Mouse (Mus musculus) embryo, embryonic 10 days (tissue): Measurements from ENCODE around the gene Evi2b.

Experiments
- DNase-seq: peaks from one replicate; pipeline ENCODE4 v3.0.0-alpha.2; 2015; ENCODE audit warnings: low spot score

Gene Evi2b

DNA sequence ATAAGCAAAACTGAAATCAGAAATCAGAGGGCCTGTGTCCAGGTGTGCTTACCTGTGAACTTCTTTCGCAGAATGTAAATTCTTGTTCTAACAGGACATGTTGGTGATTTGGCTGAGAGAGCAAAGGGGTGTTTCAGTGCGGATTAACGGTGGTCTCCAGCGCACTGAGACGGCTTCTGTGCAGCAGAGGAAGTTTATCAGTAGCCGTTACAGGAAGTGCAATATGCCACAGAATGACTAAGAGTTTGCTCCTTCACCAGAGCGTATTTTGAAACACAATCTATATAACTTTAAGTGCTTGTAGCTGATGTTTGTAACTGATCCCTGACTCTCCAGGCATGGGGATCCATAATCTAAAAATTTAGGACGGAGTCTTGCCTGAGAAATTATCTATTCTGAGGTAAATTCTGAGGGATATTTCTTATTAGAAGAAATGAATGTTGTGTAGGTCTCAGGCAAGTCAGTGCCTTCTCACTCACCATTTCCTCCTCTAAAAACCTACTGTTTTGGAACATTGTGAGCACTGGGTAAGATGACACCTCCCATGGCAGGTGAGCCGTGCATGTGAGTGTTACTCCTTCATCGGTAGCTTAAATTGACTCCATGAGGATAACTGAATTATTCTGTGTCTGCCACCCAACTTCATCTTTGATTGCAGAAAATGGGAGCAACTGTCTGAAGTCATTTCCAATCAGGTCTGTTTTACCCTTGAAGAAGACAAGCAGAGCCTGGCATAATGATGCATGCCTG is at the start of gene Evi2b:
Gene Evi2b (minus strand): TSS at position 203 of the 750 bp plus-strand sequence.
- DNase-seq = no peak

DNA sequence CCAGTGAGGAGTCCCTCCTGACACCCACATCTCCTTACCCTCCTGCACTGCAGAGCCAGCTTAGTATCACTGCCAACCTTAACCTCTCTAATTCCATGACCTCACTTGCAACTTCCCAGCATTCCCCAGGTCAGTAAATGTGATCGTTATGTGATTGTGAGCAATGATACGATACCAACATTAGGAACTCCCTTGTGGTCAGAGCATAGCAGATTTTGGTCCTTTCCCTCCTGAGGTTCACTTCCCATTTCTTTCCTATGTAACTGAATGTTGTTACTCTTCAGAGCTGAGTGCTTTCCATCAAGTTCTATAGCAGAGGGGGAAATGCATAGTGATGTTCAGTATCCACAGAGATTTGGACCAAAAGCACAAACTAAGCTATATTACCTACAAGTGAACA is 46.8 kb upstream of the Evi2b start:
- no peak for DNase-seq

DNA sequence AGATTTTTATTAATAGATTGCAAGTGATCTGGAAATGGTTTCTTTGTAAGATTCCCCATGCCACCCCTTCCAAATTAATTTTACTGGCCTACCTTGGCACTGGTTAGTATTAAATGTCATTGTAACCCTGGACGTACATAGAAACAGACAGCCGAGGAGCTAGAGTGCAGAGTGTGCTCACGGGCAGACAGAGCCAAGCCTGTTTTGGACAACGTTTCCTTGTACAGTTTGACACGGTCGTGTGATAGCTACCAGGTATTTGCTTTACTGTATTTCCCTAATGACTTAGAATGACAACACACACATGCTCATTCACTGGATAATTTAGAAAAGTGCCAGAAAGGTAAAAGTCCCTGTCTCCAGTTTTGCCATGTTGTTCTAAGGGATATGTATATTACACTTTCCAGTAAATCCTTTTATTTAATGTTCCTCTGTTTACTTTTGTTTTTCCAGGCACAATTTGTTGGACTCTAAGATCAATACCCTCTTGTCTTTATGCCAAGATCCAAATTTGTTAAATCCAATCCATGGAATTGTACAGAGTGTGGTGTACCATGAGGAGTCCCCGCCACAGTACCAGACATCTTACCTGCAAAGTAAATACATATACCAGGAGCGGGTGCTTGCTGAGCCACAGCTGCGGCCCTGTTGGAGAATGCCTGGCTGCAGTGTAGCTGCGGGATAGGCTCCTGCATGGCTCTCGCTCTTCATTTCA is 44.8 kb upstream of the Evi2b start:
- DNase-seq = no peak

DNA sequence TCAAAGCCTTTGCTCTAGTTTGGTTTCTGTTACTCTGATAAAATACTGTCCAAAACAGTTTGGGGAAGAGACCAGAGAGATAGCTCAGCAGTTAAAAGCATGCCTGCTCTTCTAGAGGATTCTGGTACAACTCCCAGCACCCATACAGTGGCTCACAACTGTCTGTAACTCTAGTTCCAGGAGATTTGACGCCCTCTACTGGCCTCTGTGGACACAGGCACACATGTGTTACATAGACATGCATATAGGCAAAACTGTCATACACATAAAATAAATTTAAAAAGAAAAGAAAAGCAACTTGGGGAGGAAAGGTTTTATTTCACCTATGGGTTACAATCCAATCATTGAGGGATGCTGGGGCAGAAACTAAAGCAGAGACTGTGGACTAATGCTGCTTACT is 43.4 kb upstream of the Evi2b start:
- DNase-seq = no peak

DNA sequence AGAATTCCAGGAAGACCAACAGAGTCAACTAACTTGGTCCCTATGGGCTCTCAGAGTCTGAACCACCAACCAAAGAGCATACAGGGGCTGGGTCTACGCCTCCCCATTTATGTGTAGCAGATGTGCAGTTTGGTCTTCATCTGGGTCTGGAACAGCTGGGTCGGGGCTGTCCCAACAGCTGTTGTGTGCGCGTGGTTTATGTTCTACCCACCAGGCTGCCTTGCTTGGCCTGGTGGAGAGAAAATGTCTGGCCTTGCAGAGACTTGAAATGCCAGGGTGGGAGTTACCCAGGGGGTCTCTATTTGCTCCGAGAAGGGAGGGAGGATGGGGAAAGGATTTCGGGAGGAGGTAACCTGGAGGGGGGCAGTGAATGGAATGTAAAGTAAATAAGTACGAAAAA is 39.9 kb upstream of the Evi2b start:
- no peak for DNase-seq

DNA sequence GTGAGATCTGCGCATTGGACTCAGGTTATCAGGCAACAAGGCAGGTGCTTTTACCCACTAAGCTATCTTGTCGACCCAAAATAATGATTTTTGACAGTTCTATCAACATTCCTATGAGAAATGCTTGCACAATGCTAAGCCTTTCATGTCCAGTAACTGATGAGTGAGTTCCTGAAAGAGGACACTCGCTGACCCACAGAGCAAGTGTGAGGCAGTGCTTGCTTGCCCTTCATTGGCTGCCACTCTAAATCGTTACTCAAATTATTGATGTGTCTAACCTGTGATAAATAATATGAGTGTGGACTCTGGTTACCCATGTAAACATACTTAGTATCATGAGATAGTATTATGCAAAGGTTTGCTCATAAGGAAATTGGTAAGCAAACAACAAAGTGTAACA is 37.0 kb upstream of the Evi2b start:
- no peak for DNase-seq

DNA sequence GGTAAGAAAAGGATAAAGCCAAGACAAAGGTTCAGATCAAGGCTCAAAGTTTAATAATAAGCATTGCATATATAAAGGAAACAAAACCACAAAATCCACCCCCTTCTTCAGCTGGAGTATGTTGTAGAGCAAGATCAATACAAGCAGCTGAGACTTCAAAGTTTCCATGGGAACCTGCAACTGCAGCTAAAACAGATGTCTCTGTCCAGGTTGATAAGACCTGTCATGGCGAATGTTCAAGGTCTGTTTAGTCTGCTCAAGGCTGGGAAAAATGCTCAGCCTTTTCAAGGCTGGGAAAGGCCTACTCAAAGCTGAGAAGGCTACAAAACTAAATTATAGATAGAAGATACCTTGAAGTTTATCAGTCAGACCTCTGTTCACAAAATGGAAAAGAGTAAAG is 29.1 kb upstream of the Evi2b start:
- DNase-seq = no peak

DNA sequence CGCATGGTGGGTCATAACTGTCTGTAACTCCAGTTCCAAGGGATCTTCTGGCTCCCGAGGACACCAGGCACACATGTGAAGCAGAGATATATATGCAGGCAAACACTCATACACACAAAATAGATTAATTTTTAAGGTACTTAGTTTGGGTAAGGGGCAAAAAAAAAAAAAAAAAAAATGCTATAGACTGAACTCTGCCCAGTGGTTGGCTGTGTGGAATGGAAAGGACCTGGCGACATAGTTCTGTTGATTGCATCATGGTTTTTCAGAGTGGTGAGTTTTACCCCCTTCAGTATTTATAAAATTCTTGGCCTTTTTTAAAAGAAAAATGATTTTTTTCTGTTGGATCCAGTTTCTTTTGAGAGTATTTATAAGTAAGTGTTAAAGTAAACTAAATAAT is 12.7 kb upstream of the Evi2b start:
- DNase-seq = no peak

DNA sequence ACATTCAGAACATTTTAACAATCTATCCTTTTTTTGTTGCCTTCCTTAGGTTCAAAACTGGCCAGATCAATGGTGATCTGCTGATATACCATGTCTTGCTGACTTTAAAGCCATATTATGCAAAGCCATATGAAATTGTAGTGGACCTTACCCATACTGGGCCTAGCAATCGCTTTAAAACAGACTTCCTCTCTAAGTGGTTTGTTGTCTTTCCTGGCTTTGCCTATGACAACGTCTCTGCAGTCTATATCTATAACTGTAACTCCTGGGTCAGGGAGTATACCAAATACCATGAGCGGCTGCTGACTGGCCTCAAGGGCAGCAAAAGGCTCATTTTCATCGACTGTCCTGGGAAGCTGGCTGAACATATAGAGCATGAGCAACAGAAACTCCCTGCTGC is 12.0 kb upstream of the Evi2b start:
- no peak for DNase-seq

DNA sequence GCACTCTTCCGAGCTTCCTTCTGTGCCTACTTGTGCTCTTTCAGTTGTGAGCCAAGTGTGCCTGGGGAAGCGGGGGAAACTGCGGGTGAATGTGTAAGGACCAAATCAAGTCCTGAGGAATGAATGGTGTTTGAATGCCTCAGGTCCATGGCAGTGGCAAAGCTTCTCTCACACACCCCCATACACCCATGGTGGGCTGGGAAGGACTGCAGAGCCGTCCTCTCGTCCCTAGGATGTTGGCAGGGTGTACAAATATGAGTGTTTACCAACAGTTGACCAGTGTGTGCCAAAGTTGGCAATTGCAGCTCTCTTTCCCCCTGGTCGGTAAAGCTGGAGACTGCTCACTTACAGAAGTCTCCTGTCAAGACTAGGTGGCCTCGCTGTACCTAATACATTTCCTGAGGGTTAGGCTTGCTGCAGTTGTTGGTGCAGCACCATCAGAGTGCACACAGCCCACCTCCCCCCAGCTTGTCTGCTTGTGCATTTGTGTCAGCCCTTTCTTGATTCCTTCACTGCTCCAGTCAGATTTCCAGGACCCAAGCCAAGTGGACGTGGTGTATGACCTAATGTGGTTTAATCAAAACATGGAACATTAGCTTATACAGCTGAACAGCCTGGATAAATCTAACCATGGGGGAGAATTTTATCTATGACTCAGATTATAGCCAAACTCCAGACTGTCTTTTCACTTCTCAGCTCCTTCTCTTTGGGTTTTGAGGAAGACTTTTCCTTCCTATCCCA is 10.6 kb upstream of the Evi2b start:
- DNase-seq = no peak

DNA sequence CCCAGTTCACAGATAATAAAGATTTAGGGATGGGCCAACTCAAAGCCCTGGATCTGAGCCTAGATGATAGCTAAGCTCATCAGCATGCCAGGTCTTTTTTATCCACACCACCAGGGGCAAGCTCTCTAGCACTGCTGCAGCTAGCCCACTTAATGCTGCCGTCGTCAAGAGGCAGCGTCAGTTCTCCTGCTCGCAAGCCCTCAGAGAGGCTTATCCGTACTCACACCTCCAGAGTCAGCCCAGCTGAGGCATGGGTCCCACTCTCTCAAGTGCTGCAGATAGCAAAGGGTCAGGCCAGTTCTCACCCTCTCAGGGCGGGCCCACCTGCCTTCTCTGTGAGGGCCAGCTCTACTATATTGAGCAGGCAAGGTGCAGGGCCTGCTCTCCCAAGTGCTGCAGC is 9.7 kb upstream of the Evi2b start:
- no peak for DNase-seq

DNA sequence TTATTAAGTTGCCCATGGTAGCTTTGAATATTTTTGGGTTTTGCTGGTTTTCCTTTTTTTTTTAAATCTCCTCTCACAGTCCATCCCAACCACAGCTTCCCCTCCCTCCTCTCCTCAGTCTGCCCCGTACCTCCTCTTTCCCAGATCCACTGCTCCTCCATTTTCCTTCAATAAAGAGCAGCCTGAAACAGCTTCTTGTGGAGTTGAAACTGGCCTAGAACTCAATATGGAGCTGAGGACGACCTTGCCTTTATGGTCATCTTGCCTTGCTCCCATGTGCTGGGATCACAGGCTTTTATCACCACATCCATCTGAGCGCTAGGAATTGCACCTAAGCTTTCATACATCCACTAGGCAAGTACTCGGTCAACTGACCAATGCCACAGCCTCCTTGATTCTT is 7.9 kb upstream of the Evi2b start:
- DNase-seq = no peak

DNA sequence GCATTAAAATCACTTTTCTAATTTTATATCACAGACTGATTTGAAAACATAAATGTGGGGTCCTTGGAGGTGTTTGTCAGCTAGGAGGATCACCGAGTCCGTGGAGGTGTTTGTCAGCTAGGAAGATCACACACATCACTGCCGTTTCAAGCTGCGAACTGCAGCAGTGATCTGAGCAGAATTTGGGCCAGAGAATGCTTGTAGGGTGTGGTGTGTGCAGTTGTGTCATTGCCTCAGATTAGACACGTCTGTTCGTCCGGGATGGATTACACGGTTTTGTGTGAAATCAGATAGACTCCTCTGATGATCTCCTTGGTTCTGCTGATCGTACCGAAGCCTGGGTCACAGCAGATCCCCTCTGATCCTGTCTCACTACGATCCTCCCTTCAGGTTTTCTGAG is 7.2 kb upstream of the Evi2b start:
- no peak for DNase-seq

DNA sequence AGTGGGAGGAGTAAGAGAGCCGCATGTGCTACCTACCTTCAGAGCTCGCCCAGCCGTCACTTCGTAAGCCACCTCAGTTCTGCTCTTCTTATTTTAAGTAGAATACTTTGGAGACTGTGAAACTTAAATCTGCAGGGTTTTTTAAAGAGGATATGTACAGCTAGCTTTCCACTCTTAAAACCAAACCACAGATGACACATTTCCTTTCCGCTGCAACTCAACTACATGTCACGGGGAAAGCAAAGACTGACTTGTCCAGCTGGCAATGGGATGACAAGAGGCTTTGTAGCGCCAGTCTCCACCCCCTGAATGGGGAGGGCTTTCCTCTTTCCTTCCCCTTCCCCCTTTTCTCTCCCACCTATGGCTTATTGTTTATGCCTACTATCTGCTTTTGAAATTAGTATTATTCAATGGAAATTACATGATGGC is 6.8 kb upstream of the Evi2b start, which contains the start of the genes Evi2 and Evi2a:
Gene Evi2 (minus strand): TSS at position 257 of the 429 bp plus-strand sequence.
Gene Evi2a (minus strand): TSS at position 277 of the 429 bp plus-strand sequence.
- no peak for DNase-seq

DNA sequence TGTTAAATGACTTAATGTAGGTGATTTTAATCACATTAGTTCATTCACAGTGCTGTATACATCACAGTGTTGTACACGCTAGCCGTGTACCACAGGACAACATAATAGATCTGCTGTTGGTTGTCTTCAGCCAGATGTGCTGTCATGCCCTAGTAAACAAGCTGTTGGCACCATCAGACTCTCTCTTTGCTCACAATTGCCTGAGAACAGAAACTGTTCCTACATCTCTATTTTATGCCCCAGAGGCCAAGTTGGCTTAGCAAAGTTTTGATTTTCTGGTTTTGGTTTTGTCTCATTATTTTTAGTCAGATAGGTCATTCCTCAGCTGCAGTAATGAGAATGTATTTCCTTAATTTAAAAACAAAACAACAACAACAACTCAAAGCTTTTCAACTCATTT is 6.2 kb upstream of the Evi2b start:
- no peak for DNase-seq

DNA sequence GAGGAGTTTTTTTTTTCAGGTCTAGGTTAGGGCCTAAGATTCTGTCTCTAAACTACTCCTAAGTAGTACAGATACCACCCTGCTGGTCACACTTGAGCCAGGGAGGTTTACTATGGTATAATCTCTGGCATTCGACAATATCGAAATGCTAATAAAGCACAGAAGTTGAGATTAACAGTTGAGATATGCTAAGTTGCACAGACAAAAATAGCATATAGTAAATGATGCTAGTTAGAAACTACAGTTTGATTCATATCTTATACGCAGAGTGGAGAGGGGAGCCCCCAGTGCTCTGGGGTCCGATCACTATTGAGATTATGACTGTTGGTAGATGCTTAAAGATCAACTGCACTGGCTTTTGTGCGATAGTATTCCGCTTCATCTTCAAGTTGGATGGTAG is 5.7 kb upstream of the Evi2b start:
- no peak for DNase-seq

DNA sequence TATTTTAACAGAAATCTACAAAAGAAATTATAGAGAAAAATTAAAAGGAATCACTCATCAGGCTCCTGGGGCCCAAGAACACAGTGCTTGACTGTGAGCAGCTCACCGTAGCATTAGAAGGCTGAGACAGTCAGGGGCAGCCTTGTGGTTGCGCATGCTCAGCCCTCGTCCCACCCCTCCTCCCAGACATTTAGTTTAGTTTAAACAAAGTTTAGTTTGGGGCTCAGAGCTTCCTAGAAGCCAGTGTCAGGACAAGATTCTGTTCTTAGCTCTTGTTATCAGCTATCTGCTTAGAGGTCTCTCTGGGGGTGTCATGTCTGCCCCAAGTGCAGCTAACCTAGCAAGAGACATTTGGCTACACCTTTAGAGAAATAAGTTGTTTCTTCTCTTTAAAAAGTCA is 5.0 kb upstream of the Evi2b start:
- no peak for DNase-seq

DNA sequence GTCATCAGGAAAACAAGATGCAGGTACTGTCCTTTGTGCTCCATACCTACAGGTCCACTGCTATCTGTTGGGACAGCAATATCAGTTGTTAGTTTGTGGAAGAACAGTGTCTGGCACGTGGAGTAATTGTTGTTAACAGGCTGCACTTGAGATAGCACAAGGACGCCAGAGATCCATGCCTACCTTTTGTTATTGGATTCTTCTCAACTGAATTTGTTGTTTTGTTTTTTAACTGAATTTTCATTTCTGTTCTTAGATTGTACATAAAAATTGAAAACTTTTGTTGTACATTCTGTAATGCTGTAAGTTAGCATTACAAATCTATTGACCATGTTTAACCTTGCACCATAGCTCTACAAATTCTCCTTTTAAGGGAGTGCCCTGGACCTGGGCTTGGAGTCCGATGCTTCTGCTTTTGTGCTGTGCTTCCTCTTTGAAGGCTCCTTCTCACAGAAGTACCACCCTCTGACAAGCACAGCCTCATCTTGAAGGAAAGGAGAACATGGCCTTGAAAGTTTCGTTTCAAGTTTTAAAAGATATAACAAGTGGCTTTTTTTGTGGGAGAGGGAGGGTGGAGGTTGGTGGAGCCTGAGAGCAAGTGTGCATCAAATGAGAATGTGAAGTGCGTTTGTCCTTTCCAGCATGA is 4.3 kb upstream of the Evi2b start:
- DNase-seq = no peak

DNA sequence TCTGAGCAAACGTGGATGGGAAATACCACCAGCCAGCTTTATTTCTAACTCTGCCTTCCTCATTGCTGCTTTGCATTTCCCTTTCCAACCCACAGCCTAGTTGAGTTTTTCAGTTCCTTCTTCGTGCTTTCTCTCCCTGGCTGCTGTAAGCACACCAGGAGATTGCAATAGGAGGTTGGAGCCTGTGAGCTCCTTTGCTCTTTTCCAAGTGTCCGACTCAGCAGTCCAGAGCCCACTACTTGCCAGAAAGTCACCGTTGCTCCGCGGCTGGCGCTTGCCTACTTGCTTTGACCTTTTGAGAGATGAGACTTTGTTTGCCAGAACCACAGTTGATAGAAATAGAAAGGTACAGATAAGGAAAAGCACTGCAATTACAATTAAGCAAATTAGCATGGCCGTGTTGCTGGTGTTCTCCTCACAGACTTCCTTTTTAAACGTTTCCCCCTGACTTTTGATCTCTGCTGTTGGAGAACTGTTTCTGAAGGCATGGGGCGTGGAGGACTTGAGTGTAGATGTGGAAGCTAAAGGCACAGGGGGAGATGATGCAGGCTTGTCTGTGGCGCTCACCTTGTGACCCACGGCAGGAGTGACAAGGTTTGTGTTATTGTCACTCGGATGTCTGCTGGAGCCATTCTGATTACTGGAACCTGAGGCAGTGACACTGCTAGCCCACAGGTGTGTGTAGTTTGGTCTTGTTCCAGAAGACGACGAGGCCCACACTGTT is 3.6 kb upstream of the Evi2b start:
- DNase-seq = no peak

DNA sequence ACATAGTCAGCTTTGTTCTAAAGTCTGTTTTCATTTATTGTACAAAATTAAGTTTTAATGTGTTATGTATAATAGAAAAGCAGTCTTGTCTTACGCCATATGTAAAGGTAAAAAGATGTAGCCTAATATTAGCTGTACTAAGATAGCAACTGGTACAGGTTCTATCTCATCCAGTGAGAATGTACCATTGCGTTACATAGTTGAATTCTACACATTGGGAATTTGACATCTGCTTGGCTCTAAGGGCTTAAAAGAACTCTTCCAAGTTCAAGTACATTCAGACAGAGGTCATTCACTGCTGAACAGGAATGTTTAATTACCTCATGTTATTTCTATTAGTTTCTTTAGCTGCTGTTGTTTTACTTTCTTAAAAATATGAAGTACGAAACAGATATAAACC is 3.0 kb upstream of the Evi2b start:
- DNase-seq = no peak

DNA sequence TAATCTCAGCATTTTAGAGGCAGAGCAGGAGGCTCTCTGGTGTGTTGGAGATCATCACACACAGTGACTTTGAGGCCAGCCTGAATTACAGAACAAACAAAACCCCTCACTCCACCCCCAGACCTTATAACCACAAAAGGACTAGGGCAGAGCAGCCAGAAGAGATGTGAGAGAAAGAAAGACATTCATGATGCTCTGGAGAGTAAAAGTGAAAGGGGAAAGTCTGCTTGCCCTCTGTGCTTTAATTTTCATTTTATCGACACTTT is 681 bp upstream of the Evi2b start:
- no peak for DNase-seq

DNA sequence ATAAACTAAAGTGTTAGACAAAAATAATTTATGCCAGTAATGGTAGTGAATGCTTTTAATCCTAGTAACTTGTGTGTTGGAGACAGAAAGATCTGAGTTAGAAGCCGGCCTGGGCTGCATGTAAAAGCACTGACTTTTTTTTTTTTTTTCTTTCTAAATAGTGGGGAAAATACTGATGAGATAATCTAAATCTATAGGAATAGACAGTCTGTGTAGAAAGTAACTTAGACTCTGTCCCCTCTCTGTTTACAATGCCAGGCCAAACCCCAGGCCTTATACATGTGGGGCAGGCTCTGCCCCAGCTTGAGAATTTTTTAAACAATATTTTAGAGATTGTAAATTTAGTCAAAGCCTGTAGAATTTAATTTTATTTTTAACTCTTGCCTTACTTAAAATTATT is 618 bp downstream of the Evi2b start:
- DNase-seq = no peak
